Mouse (Mus musculus): ENCODE measurements around the gene Rbm24.

DNA sequence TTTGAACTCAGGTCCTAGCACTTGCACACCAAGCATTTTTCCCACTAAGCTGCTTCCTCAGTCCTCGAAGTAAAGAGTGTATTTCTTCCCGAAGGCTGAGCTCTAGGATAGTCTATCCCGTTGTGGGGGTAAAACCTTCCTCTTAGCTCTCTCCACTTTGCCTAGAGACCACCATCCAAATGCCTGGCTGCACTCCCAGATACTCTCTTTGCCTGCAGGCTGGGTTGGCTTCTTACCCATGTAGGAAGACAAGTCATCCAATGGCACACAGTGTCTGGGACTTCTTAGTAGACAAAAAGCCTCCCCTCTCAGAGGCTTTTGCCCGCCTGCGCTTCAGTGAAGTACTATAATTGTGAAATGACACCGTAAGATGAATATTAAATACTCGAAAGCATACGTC lies 2.2 kb upstream of the Rbm24 start:
- TF ChIP-seq CTCF (conservative IDR thresholded peaks at IDR 0.05 in 1 of 2, IDR thresholded peaks at IDR 0.05 in 1 of 2; ENCODE audit: low read depth in 2 of 2, low read length in 2 of 2) (no peak), POLR2A (IDR thresholded peaks at IDR 0.05; ENCODE audit: low read depth, low read length) (no peak), SIN3A (IDR thresholded peaks at IDR 0.05; ENCODE audit: low read length) (no peak), USF1 (IDR thresholded peaks at IDR 0.05; ENCODE audit: low read depth, low read length) (no peak), HCFC1 (IDR thresholded peaks at IDR 0.05; ENCODE audit: low read depth, low read length) (no peak), ELF1 (IDR thresholded peaks at IDR 0.05; ENCODE audit: low read depth, low read length) (no peak), MAFK (IDR thresholded peaks at IDR 0.05; ENCODE audit: insufficient replicate concordance, low read length) (no peak), TBP (conservative IDR thresholded peaks at IDR 0.05; ENCODE audit: low read depth, low read length) (no peak), ZKSCAN1 (IDR thresholded peaks at IDR 0.05; ENCODE audit: borderline replicate concordance, low read depth, low read length) (no peak), UBTF (IDR thresholded peaks at IDR 0.05; ENCODE audit: low read depth, low read length) (no peak), POLR2AphosphoS2 (IDR thresholded peaks at IDR 0.05; ENCODE audit: low read depth, low read length) (no peak), JUND (conservative IDR thresholded peaks at IDR 0.05; ENCODE audit: low read depth, low read length) (no peak), E2F4 (IDR thresholded peaks at IDR 0.05; ENCODE audit: insufficient replicate concordance, low read depth, low read length) (no peak), ETS1 (conservative IDR thresholded peaks at IDR 0.05; ENCODE audit: low read depth, low read length) (no peak)
